Mouse (Mus musculus): ENCODE data around the gene Papolb.

Papolb gene

GRCm38 (mm10) chr5:142518973-142519372, 10.9 kb downstream of the Papolb start:
- no peak for DNase-seq (ENCODE audit: low spot score)

DNA sequence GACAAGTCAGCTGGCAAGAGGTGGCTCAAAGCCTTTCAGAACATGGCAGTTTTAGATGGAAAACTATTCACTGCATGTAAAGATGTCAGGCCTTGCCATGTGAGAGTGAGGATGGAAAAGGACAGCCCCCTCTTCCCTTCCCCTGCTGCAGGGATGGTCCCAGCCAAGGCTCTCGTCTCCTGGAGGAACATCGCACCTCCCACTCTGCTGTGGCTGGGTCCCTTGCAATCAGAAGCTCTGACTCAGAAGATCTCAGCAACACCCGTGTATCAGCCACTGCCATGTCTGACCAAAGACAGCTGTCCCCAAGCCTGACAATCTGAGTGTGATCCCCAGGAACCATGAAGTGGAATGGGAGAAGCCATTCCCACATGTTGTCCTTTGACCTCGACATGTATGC, 17.8 kb downstream of the Papolb start:
- DNase-seq (ENCODE audit: low spot score) = no peak

- DNase-seq (ENCODE audit: low spot score) = no peak
Observed at GRCm38 (mm10) chr5:142510061-142510414, 19.8 kb downstream of the Papolb start.

DNA sequence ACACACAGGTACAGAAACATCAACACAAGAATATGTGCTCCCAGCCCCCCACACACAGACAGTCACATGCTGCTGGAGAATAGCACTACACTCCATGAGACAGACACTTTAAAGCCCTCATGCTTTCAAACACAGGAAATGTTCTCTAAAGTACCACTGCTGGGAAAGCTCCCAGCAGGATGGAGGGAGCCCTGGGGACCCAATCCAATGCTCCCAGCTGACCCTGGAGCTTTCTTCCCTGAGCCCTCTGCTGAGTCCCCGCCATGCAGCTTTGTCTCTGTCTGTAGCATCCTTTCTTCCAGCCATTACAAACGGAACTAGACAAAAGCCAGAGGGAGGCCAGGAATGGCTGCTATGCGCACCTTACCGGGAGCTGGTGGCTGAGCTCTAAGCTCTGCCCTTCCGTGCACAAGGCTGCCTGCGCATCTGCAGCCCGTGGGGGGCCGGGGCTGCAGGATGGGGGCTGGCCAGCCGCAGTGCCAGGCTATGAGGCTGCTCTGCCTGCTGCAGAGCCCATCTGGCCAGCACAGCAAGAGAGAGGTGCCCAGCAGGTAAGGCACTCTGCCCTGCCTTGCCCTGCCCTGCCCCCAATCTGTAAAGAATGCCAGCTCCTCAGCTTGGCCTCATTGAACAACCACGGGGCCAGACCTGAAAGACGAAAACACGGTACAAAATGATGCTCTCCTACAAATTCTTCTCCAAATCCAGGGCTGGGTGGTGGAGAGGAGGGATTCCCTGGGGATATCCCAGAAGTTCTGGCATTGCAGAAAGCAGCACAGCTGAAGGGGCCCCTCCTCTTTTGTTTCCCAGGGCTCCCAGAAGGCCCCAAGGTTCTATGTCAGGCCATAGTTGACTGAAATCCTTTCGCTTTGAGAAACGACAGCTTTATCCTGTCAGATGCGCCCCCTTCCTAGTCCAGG, 20.5 kb downstream of the Papolb start:
- no peak for DNase-seq (ENCODE audit: low spot score)

DNA sequence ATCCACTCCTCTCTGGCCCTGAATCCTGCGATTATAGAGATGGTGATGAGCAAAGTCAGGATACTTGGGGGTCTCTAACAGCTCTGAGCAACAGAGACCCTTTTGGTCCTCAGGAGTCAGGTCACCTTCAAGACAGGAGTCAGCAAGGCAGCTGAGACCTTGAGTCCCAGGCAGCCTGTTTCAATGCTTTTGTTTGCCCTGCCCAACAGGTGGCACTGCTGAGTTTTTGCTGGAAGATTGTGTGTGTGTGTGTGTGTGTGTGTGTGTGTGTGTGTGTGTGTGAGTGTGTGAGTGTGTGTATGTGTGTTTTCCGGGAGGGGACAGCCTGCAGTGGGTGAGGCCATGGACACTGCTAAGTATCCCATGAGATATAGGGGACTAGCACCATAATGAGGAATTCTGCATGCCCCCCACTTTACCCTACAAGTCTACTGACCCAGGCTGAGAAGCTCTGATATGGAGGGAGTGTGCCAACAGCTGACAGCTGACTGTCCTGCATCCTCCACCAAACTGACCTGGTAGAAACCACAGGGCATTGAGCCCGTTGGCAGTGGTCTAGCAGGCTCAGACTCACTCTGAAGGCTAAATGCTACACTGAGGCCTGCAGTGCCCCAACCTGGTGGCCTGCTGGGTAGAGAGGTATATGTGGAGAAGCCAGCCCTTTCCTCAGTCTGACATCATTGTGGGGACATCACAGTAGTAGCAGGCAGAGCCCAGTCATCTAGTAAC, 24.0 kb downstream of the Papolb start:
- no peak for DNase-seq (ENCODE audit: low spot score)

- no peak for DNase-seq (ENCODE audit: low spot score)
Observed at GRCm38 (mm10) chr5:142504175-142504574, 25.7 kb downstream of the Papolb start.

DNA sequence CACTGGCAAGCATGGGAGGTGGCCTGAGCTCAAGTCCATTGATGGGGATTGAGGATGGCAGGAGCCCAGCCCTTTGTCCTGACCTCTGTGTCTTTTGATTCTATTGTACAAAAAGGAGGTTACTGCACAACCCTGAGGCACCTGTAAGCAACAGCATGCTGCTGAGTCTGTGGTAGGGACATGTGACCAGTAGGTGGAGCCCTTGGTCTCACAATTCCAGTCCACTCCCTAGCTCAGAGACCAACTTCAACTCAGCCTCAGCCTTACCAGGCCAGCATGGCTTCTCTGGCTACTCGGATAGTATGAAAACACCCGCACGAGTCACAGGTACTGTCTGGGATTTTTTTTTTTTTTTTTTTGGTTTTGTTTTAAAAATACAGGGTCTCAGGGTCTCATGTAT, 27.5 kb downstream of the Papolb start:
- DNase-seq (ENCODE audit: low spot score) = peak; percentile 74

- no peak for DNase-seq (ENCODE audit: low spot score)
Observed at GRCm38 (mm10) chr5:142500918-142501317, 29.0 kb downstream of the Papolb start.

DNA sequence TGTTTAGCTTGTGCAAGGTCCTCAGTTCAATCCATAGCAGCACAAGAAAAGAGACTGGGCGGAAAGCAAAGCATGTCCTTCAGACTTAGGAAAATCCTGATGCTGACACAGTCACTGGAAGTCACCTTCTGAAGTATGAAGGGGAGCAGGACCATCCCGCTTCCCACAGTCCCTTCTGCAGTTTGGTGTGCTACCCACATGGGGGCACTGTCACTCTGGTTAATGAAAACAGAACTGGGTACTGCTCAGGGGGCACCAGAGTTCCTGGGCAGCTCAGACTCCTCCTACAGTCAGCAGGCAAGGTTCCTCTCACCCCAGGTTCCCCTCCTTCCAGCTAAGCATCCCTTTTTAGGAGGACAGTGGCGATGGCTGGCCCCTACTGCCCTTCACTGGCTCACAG, 30.9 kb downstream of the Papolb start:
- no peak for DNase-seq (ENCODE audit: low spot score)

- no peak for DNase-seq (ENCODE audit: low spot score)
Observed at GRCm38 (mm10) chr5:142495321-142496096, 34.4 kb downstream of the Papolb start.

DNA sequence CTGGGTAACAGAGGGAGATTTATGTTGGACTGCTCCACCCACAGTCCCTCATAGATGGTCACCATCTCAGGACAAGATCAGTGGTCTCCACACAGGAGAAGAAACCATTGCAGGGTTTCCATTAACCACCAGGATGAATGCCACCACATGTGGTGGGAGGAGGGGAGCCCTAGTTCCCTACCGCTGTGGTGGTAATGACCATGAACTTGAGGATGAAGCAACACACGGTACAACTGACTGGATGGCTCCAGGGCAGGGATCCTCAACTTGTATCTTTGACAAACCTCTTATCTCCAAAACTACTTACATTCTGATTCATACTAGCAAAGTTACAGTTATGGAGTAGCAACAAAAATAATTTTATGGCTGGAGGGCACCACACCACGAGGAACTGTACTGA, 36.6 kb downstream of the Papolb start:
- DNase-seq (ENCODE audit: low spot score) = no peak

- DNase-seq (ENCODE audit: low spot score) = no peak
Observed at GRCm38 (mm10) chr5:142489955-142490707, 39.7 kb downstream of the Papolb start.

GRCm38 (mm10) chr5:142486654-142487053, 43.2 kb downstream of the Papolb start:
- DNase-seq (ENCODE audit: low spot score) = no peak

GRCm38 (mm10) chr5:142483581-142483980, 46.3 kb downstream of the Papolb start:
- no peak for DNase-seq (ENCODE audit: low spot score)

DNA sequence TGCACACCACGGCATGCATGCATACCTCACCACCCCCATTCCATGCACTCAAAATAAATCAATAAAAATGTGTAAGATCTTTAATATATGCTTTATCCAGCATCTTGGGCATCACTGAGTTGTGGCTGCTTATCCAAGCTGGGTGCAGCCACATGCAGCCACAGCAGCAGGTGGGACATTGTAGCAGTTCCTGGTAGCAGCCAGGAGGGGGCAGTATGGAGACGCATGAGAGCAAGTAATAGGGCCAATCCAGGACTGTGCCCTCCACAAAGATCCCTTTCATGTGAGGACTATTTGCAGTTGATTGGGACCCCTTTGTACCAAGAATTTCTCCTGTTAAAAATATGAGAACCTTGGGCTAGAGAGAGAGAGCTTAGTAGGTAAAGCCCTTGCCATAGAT, 47.4 kb downstream of the Papolb start:
- no peak for DNase-seq (ENCODE audit: low spot score)

DNA sequence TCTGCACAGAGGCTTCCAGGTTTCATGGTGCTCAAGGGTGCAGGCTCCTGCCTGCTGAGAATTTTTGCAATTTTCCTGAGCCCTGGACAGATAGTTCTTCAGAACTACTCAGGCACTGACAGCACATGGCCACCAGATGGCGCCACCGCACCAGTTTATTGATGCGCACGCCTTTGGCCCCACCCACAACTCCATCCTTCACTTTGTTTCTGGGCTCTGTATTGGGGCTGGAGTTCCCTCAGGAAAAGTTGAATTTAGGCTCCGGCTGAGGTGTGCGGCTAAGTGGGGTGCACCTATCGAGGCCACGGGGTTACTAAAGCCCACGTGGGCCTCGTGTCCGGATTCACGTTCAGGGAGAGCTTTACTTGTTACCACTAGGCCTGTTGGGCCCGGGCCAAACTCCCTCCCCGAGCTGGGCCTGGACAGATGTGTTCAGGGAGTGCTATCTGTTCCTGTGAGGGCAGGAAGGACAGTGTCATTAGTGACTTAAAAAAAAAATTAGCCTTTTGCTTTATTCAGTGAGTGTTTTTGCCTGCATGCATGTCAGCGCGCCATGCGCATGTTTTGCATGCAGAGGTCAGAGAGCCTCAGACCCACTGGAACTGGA, 50.9 kb downstream of the Papolb start:
- peak; percentile 59 for DNase-seq (ENCODE audit: low spot score)

DNA sequence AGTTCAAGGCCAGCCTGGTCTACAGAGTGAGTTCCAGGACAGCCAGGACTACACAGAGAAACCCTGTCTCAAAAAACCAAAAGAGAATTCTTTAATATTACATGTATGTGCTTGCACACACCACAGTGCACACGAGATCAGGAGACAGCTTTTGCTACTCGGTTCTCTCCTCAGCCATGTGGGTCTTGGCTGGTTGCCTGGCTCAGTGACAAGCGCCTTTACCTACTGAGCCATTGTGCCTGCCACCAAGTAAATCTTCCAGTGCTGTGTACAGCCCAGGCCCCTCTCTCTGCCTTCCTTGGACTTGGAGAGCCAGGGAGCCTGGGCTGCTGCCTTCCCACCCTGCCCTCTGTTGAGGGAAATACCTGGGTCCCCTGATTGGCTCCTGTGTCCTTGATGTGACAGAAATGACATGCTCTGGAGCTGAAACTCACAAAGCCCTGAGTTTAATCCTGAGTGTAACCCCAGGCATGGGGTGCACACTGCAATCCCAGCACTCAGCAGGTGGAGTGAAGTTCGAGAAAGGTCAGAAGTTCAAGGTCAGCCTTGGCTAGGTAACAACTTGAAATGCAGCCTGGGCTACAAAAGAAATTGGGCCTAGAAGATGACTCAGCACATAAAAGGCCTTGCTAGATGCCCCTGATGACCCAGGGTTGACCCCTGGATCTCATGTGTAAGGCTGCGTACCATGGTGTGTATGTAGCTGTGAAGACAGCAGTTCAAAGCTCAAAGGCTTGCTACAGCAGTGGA, 51.8 kb downstream of the Papolb start:
- DNase-seq (ENCODE audit: low spot score) = no peak

GRCm38 (mm10) chr5:142477346-142477745, 52.5 kb downstream of the Papolb start:
- DNase-seq (ENCODE audit: low spot score) = no peak
